ENCODE assay signal across 26 mouse cellular contexts in the genomic region with DNA sequence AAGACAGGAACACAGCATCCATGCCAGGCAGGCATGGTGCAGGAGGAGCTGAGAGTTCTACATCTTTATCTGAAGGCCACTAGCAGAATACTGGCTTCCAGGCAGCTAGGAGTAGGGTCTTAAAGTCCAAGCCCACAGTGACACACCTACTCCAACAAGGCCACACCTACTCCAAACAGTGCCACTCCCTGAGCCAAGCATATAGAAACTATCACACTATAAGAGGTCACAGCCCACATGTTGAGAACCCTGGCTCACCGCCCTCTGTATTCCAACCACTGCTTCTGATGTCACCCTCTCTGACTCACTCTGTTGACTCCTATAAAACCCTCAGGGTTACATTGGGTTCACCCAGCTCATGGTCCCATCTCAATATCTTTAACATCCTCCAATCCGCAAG. TPM values are rescaled to one million over a fixed set of nuclear protein-coding genes. Genes with fewer than 3 reads are reported as not detected.
DNase-seq lines count a peak whose midpoint lies in the region; ATAC-seq and TF ChIP-seq lines count a peak whose summit lies in the region.
"Had no signal": no experiment of that assay in that cellular context is flagged by ENCODE, and none has a peak within 500 bp of the region (broad histone marks: within the 10 kb centered on the region; RNA-seq: fewer than 3 reads in every experiment).

No protein-coding gene starts in this region.

- peaks cover 0 to 12% of the 10 kb centered on the region in 2 experiments; a peak in 3 of 4 replicates for H3K4me1 ChIP-seq in MEL (ENCODE audit: control insufficient read depth in 1 of 2, insufficient read depth in 2 of 2, low read length in 2 of 2)
- H3K4me1 ChIP-seq in intestine, embryonic 15.5 days (replicated peaks), result peaks cover 22% of the 10 kb centered on the region
- no peaks in the 10 kb centered on the region for H3K4me1 ChIP-seq in stomach, postnatal 0 days (replicated peaks; ENCODE audit: control insufficient read depth, insufficient read depth)
- no peaks in the 10 kb centered on the region for H3K4me1 ChIP-seq in heart, adult 2 months (ENCODE audit: control insufficient read depth, insufficient read depth, low read length)

- no peak overlapping the region for H3K4me2 ChIP-seq in intestine, embryonic 15.5 days (replicated peaks)
- no peak overlapping the region for H3K4me2 ChIP-seq in stomach, postnatal 0 days (replicated peaks; ENCODE audit: low read depth)
- H3K4me2 ChIP-seq: forebrain, embryonic 12.5 days; heart, embryonic 15.5 days; limb, embryonic 12.5 days; liver, embryonic 12.5 days had no signal

- peak; percentile 54 for DNase-seq in cerebellum, adult 9-10 months
- no peak for DNase-seq in cerebellum, postnatal 36 days
- DNase-seq in MEL (ENCODE audit: low read depth, low spot score), result peak; percentile 12
- DNase-seq in stomach, postnatal 0 days (ENCODE audit: low spot score), result peak; percentile 63
- DNase-seq in heart, adult 2 months, result no peak
- no peak for DNase-seq in testis, postnatal 10 days (ENCODE audit: low spot score)
- DNase-seq: cerebellum, adult 11-12 months; gastrocnemius, postnatal 14 days; heart, adult 18-20 months; heart, postnatal 4 days; kidney, adult 8-10 months; kidney, postnatal 36 days; lung, adult 2 months; lung, postnatal 4 days; retina, postnatal 1 day; thymus, adult 18-20 months had no signal

- ATAC-seq in intestine, embryonic 15.5 days, result peak; percentile 52
- peak; percentile 90 for ATAC-seq in stomach, postnatal 0 days (ENCODE audit: low FRiP score, low TSS enrichment)
- ATAC-seq: hindbrain, postnatal 0 days; liver, embryonic 12.5 days had no signal

- TF ChIP-seq RAD21 in MEL (IDR thresholded peaks at IDR 0.05; ENCODE audit: low read depth, low read length), result no peak

- no peaks in the 10 kb centered on the region for H3K9me3 ChIP-seq in MEL (replicated peaks; ENCODE audit: insufficient read depth, low read length)
- no peaks in the 10 kb centered on the region for H3K9me3 ChIP-seq in intestine, embryonic 15.5 days
- H3K9me3 ChIP-seq in stomach, postnatal 0 days (ENCODE audit: control insufficient read depth, low read length), result no peaks in the 10 kb centered on the region
- H3K9me3 ChIP-seq: embryonic facial prominence, embryonic 10.5 days; forebrain, embryonic 12.5 days; heart, embryonic 15.5 days; limb, embryonic 12.5 days; liver, embryonic 12.5 days had no signal

- TF ChIP-seq POLR2A in MEL (IDR thresholded peaks at IDR 0.05; ENCODE audit: control insufficient read depth in 1 of 2, insufficient read depth in 1 of 2, low read depth in 1 of 2, low read length in 2 of 2, poor library complexity in 1 of 2), result no peak
- no peak for TF ChIP-seq POLR2A in heart, adult 2 months (IDR thresholded peaks at IDR 0.05; ENCODE audit: insufficient read depth, low read depth, low read length)

- H3K27ac ChIP-seq in MEL (ENCODE audit: control insufficient read depth, low read depth, low read length), result no peak overlapping the region
- no peak overlapping the region for H3K27ac ChIP-seq in intestine, embryonic 15.5 days
- no peak overlapping the region for H3K27ac ChIP-seq in stomach, postnatal 0 days (replicated peaks)
- no peak overlapping the region for H3K27ac ChIP-seq in heart, adult 2 months
- H3K27ac ChIP-seq: embryonic facial prominence, embryonic 10.5 days; forebrain, embryonic 12.5 days; heart, embryonic 15.5 days; hindbrain, postnatal 0 days; limb, embryonic 12.5 days; liver, embryonic 12.5 days had no signal

- no peak overlapping the region for H3K9ac ChIP-seq in MEL (ENCODE audit: control insufficient read depth, low read depth, low read length, poor library complexity, severe bottlenecking)
- no peak overlapping the region for H3K9ac ChIP-seq in intestine, embryonic 15.5 days
- no peak overlapping the region for H3K9ac ChIP-seq in stomach, postnatal 0 days (ENCODE audit: low read length)
- no peak overlapping the region for H3K9ac ChIP-seq in heart, adult 2 months (ENCODE audit: low read depth, low read length)
- H3K9ac ChIP-seq: forebrain, embryonic 12.5 days; heart, embryonic 15.5 days; limb, embryonic 12.5 days; liver, embryonic 12.5 days had no signal

- intact Hi-C loops in heart, adult 2 months (cut with DNase I), result no loop called here

- no peak for TF ChIP-seq EP300 in MEL (IDR thresholded peaks at IDR 0.05; ENCODE audit: low read depth in 1 of 2, low read length in 2 of 2)
- TF ChIP-seq EP300 in stomach, postnatal 0 days (optimal IDR thresholded peaks at IDR 0.05), result no peak
- TF ChIP-seq EP300 in heart, adult 2 months (IDR thresholded peaks at IDR 0.05; ENCODE audit: insufficient read depth, low read depth, low read length), result no peak

- no peak for TF ChIP-seq CTCF in MEL (IDR thresholded peaks at IDR 0.05 in 2 of 3, conservative IDR thresholded peaks at IDR 0.05 in 1 of 3; ENCODE audit: control insufficient read depth in 1 of 3, insufficient read depth in 1 of 3, low read depth in 2 of 3, low read length in 3 of 3, poor library complexity in 1 of 3, severe bottlenecking in 1 of 3)
- TF ChIP-seq CTCF in stomach, postnatal 0 days (IDR thresholded peaks at IDR 0.05; ENCODE audit: low read depth), result no peak
- no peak for TF ChIP-seq CTCF in heart, adult 2 months (IDR thresholded peaks at IDR 0.05)

- 79% methylated on average over 2 of the region's 2 CpGs for WGBS in intestine, embryonic 15.5 days
- 78% methylated on average over 2 of the region's 2 CpGs for WGBS in stomach, postnatal 0 days
- WGBS in heart, adult 2 months, result 93% methylated on average over 2 of the region's 2 CpGs

- no peaks in the 10 kb centered on the region for H3K27me3 ChIP-seq in MEL (ENCODE audit: control insufficient read depth in 1 of 2, insufficient read depth in 2 of 2, low read length in 2 of 2)
- H3K27me3 ChIP-seq in intestine, embryonic 15.5 days (replicated peaks), result no peaks in the 10 kb centered on the region
- H3K27me3 ChIP-seq in stomach, postnatal 0 days (ENCODE audit: control insufficient read depth, insufficient read depth, low read length), result no peaks in the 10 kb centered on the region
- no peaks in the 10 kb centered on the region for H3K27me3 ChIP-seq in heart, adult 2 months (ENCODE audit: control insufficient read depth, insufficient read depth, low read length)
- H3K27me3 ChIP-seq: heart, embryonic 15.5 days; limb, embryonic 12.5 days had no signal

- H3K79me2 ChIP-seq in MEL (ENCODE audit: control insufficient read depth, insufficient read depth, low read length, poor library complexity), result no peaks in the 10 kb centered on the region; the same call in 1 of the 2 replicates
- H3K79me2 ChIP-seq in heart, adult 2 months (replicated peaks; ENCODE audit: control insufficient read depth, insufficient read depth, low read length), result no peaks in the 10 kb centered on the region; the same call in 1 of the 2 replicates

- peaks cover 0 to 5% of the 10 kb centered on the region in 2 experiments; a peak in 2 of 4 replicates for H3K36me3 ChIP-seq in MEL (ENCODE audit: control insufficient read depth in 1 of 2, insufficient read depth in 2 of 2, low read length in 2 of 2)
- H3K36me3 ChIP-seq in intestine, embryonic 15.5 days, result no peaks in the 10 kb centered on the region
- H3K36me3 ChIP-seq in stomach, postnatal 0 days (ENCODE audit: control insufficient read depth, insufficient read depth, low read length), result no peaks in the 10 kb centered on the region
- H3K36me3 ChIP-seq in heart, adult 2 months (ENCODE audit: control insufficient read depth, insufficient read depth, low read length), result no peaks in the 10 kb centered on the region
- H3K36me3 ChIP-seq: embryonic facial prominence, embryonic 10.5 days; forebrain, embryonic 12.5 days; heart, embryonic 15.5 days; limb, embryonic 12.5 days; liver, embryonic 12.5 days had no signal

- no peak overlapping the region for H3K4me3 ChIP-seq in MEL (ENCODE audit: control insufficient read depth in 1 of 2, insufficient read depth in 1 of 2, low read depth in 2 of 2, low read length in 2 of 2)
- no peak overlapping the region for H3K4me3 ChIP-seq in intestine, embryonic 15.5 days (replicated peaks)
- no peak overlapping the region for H3K4me3 ChIP-seq in stomach, postnatal 0 days (ENCODE audit: low read depth, low read length)
- H3K4me3 ChIP-seq in heart, adult 2 months, result no peak overlapping the region
- H3K4me3 ChIP-seq: embryonic facial prominence, embryonic 10.5 days; forebrain, embryonic 12.5 days; heart, embryonic 15.5 days; limb, embryonic 12.5 days; liver, embryonic 12.5 days had no signal

TF ChIP-seq in MEL, 35 proteins besides CTCF, POLR2A, EP300 and RAD21:
- TF ChIP-seq ETS1 (IDR thresholded peaks at IDR 0.05; ENCODE audit: low read depth, low read length), result no peak
- no peak for TF ChIP-seq ZKSCAN1 (IDR thresholded peaks at IDR 0.05; ENCODE audit: low read depth, low read length)
- TF ChIP-seq SMC3 (IDR thresholded peaks at IDR 0.05; ENCODE audit: low read depth, low read length), result no peak
- TF ChIP-seq E2F4 (IDR thresholded peaks at IDR 0.05; ENCODE audit: borderline replicate concordance, low read depth, low read length), result no peak
- TF ChIP-seq MEF2A (IDR thresholded peaks at IDR 0.05; ENCODE audit: extremely low read depth, insufficient replicate concordance, low read depth, low read length, poor library complexity, severe bottlenecking), result no peak
TF ChIP-seq in MEL: peak in this region for 0.

RNA-seq across cellular contexts. Expression of gene Gnb5, which starts 12.1 kb away (rescaled TPM):
- total RNA-seq in MEL (2012; rRNA removed), result 4.0 and 4.2 TPM in 2 replicates
- polyA plus RNA-seq in MEL (2012; ENCODE audit: insufficient read depth in 1 of 2, insufficient read length in 2 of 2, low read depth in 1 of 2, low replicate concordance in 2 of 2, missing spikeins in 1 of 2), result 1 to 10 TPM in 1 of 2 experiments, not detected in 1; 6.5 TPM
- polyA plus RNA-seq in intestine, embryonic 15.5 days (2015; fragmentation: Nextera tagmentation; extraction: Ambion mirVana), result 18.5 and 20.3 TPM in 2 replicates
- 16.1 and 17.5 TPM in 2 replicates for polyA plus RNA-seq in stomach, postnatal 0 days (2015; fragmentation: Nextera tagmentation; extraction: Ambion mirVana)
- 10 to 100 TPM; 23.5 to 23.9 TPM for total RNA-seq in heart, adult 2 months (2021)
- 33.0 and 52.8 TPM in 2 replicates for polyA plus RNA-seq in heart, adult 2 months (2012; rRNA removed)

RNA-seq across cellular contexts. Expression of gene Bcl2l10, which starts 29.4 kb away (rescaled TPM):
- not detected in 2 replicates for total RNA-seq in MEL (2012; rRNA removed)
- not detected for polyA plus RNA-seq in MEL (2012; ENCODE audit: insufficient read depth in 1 of 2, insufficient read length in 2 of 2, low read depth in 1 of 2, low replicate concordance in 2 of 2, missing spikeins in 1 of 2)
- not detected in 2 replicates for polyA plus RNA-seq in intestine, embryonic 15.5 days (2015; fragmentation: Nextera tagmentation; extraction: Ambion mirVana)
- not detected in 2 replicates for polyA plus RNA-seq in stomach, postnatal 0 days (2015; fragmentation: Nextera tagmentation; extraction: Ambion mirVana)
- total RNA-seq in heart, adult 2 months (2021), result not detected
- polyA plus RNA-seq in heart, adult 2 months (2012; rRNA removed), result 0.15 TPM in 1 of 2 replicates, not detected in the other
- total RNA-seq: common myeloid progenitor, adult 5-6 weeks; gastrocnemius, postnatal 14 days; midbrain, postnatal 0 days; neutrophil, adult 5-6 weeks had no signal
- polyA plus RNA-seq: embryonic facial prominence, embryonic 10.5 days; forebrain, embryonic 12.5 days; heart, embryonic 15.5 days; hindbrain, postnatal 0 days; limb, embryonic 12.5 days; liver, embryonic 12.5 days; midbrain, postnatal 0 days had no signal

Comparison
In these comparisons a context has a peak if more than half of its experiments do, and no peak if none do; other contexts are left out.
1. DNase-seq: peak in cerebellum, adult 9-10 months (single experiment), MEL (single experiment) and stomach, postnatal 0 days (single experiment); none in cerebellum, postnatal 36 days (0 of 2), heart, adult 2 months (0 of 2) and testis, postnatal 10 days (single experiment).